Mouse (Mus musculus): ENCODE measurements around the gene Xrn2.

GRCm38 (mm10) chr2:147070305-147070704 lies 57.5 kb downstream of the Xrn2 start:
- TF ChIP-seq CTCF (IDR thresholded peaks at IDR 0.05; ENCODE audit: borderline replicate concordance, control insufficient read depth, extremely low read depth, insufficient read depth, low read length, poor library complexity) (no peak), POLR2A (IDR thresholded peaks at IDR 0.05; ENCODE audit: control insufficient read depth, extremely low read depth, insufficient read depth, low read length, poor library complexity) (no peak)
